Comparison of ENCODE assay signal across 8 mouse cellular contexts in the genomic region with DNA sequence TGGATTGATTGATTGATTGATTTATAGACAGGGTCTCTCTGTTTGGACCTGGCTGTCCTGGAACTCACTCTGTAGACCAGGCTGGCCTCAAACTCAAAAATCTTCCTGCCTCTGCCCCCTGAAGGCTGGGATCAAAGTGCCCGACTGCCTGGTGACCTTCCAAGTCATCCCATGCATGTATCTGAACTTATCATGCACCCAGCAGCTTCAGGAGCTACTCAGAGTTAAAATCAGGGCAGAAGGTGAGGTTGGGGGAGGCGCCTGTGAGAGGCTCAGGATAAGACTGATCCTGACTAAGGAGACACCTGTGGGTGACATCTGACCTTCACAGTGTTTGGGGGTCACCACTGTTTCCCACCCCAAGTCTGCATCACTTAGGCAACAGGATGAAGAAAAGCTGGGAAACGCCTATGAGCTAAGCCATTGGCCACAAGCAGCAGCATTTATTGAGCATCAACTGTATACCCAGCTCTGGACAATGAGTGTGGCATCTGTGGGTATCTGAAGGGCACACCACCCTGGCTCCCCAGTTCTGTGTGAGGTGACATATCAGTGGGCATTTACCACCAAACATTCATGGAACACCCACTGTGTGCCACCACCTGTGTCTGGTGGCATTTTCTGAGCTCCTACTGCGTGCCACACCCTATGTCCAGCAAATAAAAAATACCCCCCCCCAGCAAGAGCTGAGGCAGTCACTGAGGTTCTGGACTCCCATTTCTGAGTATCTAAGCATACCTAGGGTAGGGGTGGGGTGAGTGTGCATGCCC. TPM values are rescaled to one million over a fixed set of nuclear protein-coding genes. Genes with fewer than 3 reads are reported as not detected.
A peak's percentile ranks its signal among the peaks of the same experiment; 100 is the strongest.
DNase-seq lines count a peak whose midpoint lies in the region; ATAC-seq and TF ChIP-seq lines count a peak whose summit lies in the region.

No protein-coding gene starts in this region.

- no peaks in the 10 kb centered on the region for H3K36me3 ChIP-seq in midbrain, embryonic 11.5 days (ENCODE audit: control insufficient read depth, insufficient read depth, low read length)
- H3K36me3 ChIP-seq in midbrain, embryonic 15.5 days (replicated peaks): no peaks in the 10 kb centered on the region
- peaks cover 7% of the 10 kb centered on the region; the same call in 1 of the 2 replicates for H3K36me3 ChIP-seq in intestine, postnatal 0 days (ENCODE audit: control insufficient read depth, insufficient read depth)
- peaks cover 4% of the 10 kb centered on the region; the same call in 1 of the 2 replicates for H3K36me3 ChIP-seq in neural tube, embryonic 14.5 days (ENCODE audit: control insufficient read depth, insufficient read depth, low read length)
- H3K36me3 ChIP-seq in liver, embryonic 11.5 days (ENCODE audit: control insufficient read depth, insufficient read depth, low read length): no peaks in the 10 kb centered on the region

- peak; percentile 24 for DNase-seq in adrenal gland, adult 8-10 months
- no peak for DNase-seq in adrenal gland, postnatal 10 days
- DNase-seq in midbrain, embryonic 11.5 days (ENCODE audit: low spot score, missing footprints): peak; percentile 44
- DNase-seq in gastrocnemius, postnatal 25 days: peak; percentile 7
- no peak for DNase-seq in liver, embryonic 11.5 days (ENCODE audit: low spot score)

- H3K9me3 ChIP-seq in midbrain, embryonic 11.5 days (ENCODE audit: control insufficient read depth, low read length): no peaks in the 10 kb centered on the region
- no peaks in the 10 kb centered on the region for H3K9me3 ChIP-seq in midbrain, embryonic 15.5 days
- no peaks in the 10 kb centered on the region for H3K9me3 ChIP-seq in intestine, postnatal 0 days (ENCODE audit: control insufficient read depth)
- no peaks in the 10 kb centered on the region for H3K9me3 ChIP-seq in neural tube, embryonic 14.5 days (ENCODE audit: control insufficient read depth, low read length)
- no peaks in the 10 kb centered on the region for H3K9me3 ChIP-seq in liver, embryonic 11.5 days (ENCODE audit: control insufficient read depth, low read length)

- no peak overlapping the region for H3K4me2 ChIP-seq in midbrain, embryonic 11.5 days
- H3K4me2 ChIP-seq in midbrain, embryonic 15.5 days: no peak overlapping the region
- peak overlapping the region; percentile 72 for H3K4me2 ChIP-seq in intestine, postnatal 0 days (replicated peaks; ENCODE audit: low read depth)
- 0 out of 2 replicates have a peak overlapping the region, but pooled peaks have one; percentile 20 for H3K4me2 ChIP-seq in neural tube, embryonic 14.5 days (ENCODE audit: low read depth, low read length)
- no peak overlapping the region for H3K4me2 ChIP-seq in liver, embryonic 11.5 days

- whole genome bisulfite sequencing in midbrain, embryonic 11.5 days: 65% methylated on average over 4 of the region's 4 CpGs
- 76% methylated on average over 4 of the region's 4 CpGs for WGBS in midbrain, embryonic 15.5 days
- 73% methylated on average over 4 of the region's 4 CpGs for WGBS in intestine, postnatal 0 days
- whole genome bisulfite sequencing in neural tube, embryonic 14.5 days: 67% methylated on average over 4 of the region's 4 CpGs
- WGBS in liver, embryonic 11.5 days: 48% methylated on average over 4 of the region's 4 CpGs

- no peak for TF ChIP-seq CTCF in intestine, postnatal 0 days (IDR thresholded peaks at IDR 0.05; ENCODE audit: low read depth)

- H3K27me3 ChIP-seq in midbrain, embryonic 11.5 days (ENCODE audit: control insufficient read depth, insufficient read depth, low read length): peaks cover 46% of the 10 kb centered on the region
- H3K27me3 ChIP-seq in midbrain, embryonic 15.5 days (replicated peaks): peaks cover 4% of the 10 kb centered on the region
- H3K27me3 ChIP-seq in intestine, postnatal 0 days (replicated peaks; ENCODE audit: control insufficient read depth, insufficient read depth, low read length): peaks cover 19% of the 10 kb centered on the region
- H3K27me3 ChIP-seq in neural tube, embryonic 14.5 days (ENCODE audit: control insufficient read depth, insufficient read depth, low read length): peaks cover 3% of the 10 kb centered on the region; the same call in 1 of the 2 replicates
- H3K27me3 ChIP-seq in liver, embryonic 11.5 days (replicated peaks; ENCODE audit: control insufficient read depth, insufficient read depth, low read length): peaks cover 59% of the 10 kb centered on the region

- peaks cover 5% of the 10 kb centered on the region for H3K4me1 ChIP-seq in midbrain, embryonic 11.5 days (ENCODE audit: control insufficient read depth, insufficient read depth, low read length)
- peaks cover 40% of the 10 kb centered on the region for H3K4me1 ChIP-seq in midbrain, embryonic 15.5 days
- H3K4me1 ChIP-seq in intestine, postnatal 0 days (replicated peaks; ENCODE audit: control insufficient read depth, insufficient read depth, low read length): no peaks in the 10 kb centered on the region
- H3K4me1 ChIP-seq in neural tube, embryonic 14.5 days (ENCODE audit: control insufficient read depth, insufficient read depth, low read length): peaks cover 26% of the 10 kb centered on the region
- H3K4me1 ChIP-seq in liver, embryonic 11.5 days (replicated peaks; ENCODE audit: control insufficient read depth, insufficient read depth, low read length): peaks cover 15% of the 10 kb centered on the region

- H3K27ac ChIP-seq in midbrain, embryonic 11.5 days (ENCODE audit: low read depth, low read length): no peak overlapping the region
- H3K27ac ChIP-seq in midbrain, embryonic 15.5 days: no peak overlapping the region
- H3K27ac ChIP-seq in intestine, postnatal 0 days (ENCODE audit: low read depth, low read length): no peak overlapping the region
- H3K27ac ChIP-seq in neural tube, embryonic 14.5 days (ENCODE audit: low read depth, low read length): no peak overlapping the region
- H3K27ac ChIP-seq in liver, embryonic 11.5 days (ENCODE audit: low read depth, low read length): no peak overlapping the region

- ATAC-seq in midbrain, embryonic 11.5 days (ENCODE audit: low FRiP score): no peak
- ATAC-seq in midbrain, embryonic 15.5 days (replicated peaks): no peak
- no peak for ATAC-seq in intestine, postnatal 0 days
- no peak for ATAC-seq in neural tube, embryonic 14.5 days (ENCODE audit: low read depth)
- ATAC-seq in liver, embryonic 11.5 days (replicated peaks; ENCODE audit: low FRiP score): no peak

- H3K9ac ChIP-seq in midbrain, embryonic 11.5 days (ENCODE audit: low read length): no peak overlapping the region
- H3K9ac ChIP-seq in midbrain, embryonic 15.5 days: no peak overlapping the region
- H3K9ac ChIP-seq in intestine, postnatal 0 days (ENCODE audit: low read depth, low read length): no peak overlapping the region
- H3K9ac ChIP-seq in neural tube, embryonic 14.5 days (replicated peaks; ENCODE audit: low read depth, low read length): no peak overlapping the region
- H3K9ac ChIP-seq in liver, embryonic 11.5 days (ENCODE audit: low read depth, low read length): no peak overlapping the region

- H3K4me3 ChIP-seq in midbrain, embryonic 11.5 days (ENCODE audit: low read depth, low read length): no peak overlapping the region
- H3K4me3 ChIP-seq in midbrain, embryonic 15.5 days: no peak overlapping the region
- no peak overlapping the region for H3K4me3 ChIP-seq in intestine, postnatal 0 days (ENCODE audit: low read depth, low read length)
- H3K4me3 ChIP-seq in neural tube, embryonic 14.5 days (ENCODE audit: low read depth, low read length): no peak overlapping the region
- no peak overlapping the region for H3K4me3 ChIP-seq in liver, embryonic 11.5 days (ENCODE audit: low read depth, low read length)

RNA-seq across cellular contexts. Expression of a gene that starts 30.8 kb away (rescaled TPM):
- 1 to 10 TPM in 2 of 4 experiments, under 1 TPM in 2; 0.78 to 2.0 (median 0.96) TPM for total RNA-seq in adrenal gland, adult 8-10 months (2022)
- total RNA-seq in adrenal gland, postnatal 10 days (2021): 1 to 10 TPM; 1.2 to 1.6 TPM
- 2.3 and 2.7 TPM in 2 replicates for polyA plus RNA-seq in midbrain, embryonic 11.5 days (2014; fragmentation: Nextera tagmentation; extraction: Ambion mirVana)
- polyA plus RNA-seq in midbrain, embryonic 15.5 days (2015; fragmentation: Nextera tagmentation; extraction: Ambion mirVana): 1.4 and 1.6 TPM in 2 replicates
- under 1 TPM in 1 of 2 experiments, not detected in 1; 0.67 TPM for total RNA-seq in gastrocnemius, postnatal 25 days (2021)
- polyA plus RNA-seq in intestine, postnatal 0 days (2015; fragmentation: Nextera tagmentation; extraction: Ambion mirVana): 1,233 and 1,333 TPM in 2 replicates
- 1.3 and 2.0 TPM in 2 replicates for polyA plus RNA-seq in neural tube, embryonic 14.5 days (2014; fragmentation: Nextera tagmentation; extraction: Ambion mirVana)
- 3.8 and 4.5 TPM in 2 replicates for polyA plus RNA-seq in liver, embryonic 11.5 days (2014; fragmentation: Nextera tagmentation; extraction: Ambion mirVana)

RNA-seq across cellular contexts. Expression of a gene that starts 31.8 kb away (rescaled TPM):
- 100 to 1,000 TPM; 113 to 191 (median 144) TPM for total RNA-seq in adrenal gland, adult 8-10 months (2022)
- 100 to 1,000 TPM in 1 of 2 experiments, 10 to 100 TPM in 1; 99.9 to 129 TPM for total RNA-seq in adrenal gland, postnatal 10 days (2021)
- 6.6 and 6.9 TPM in 2 replicates for polyA plus RNA-seq in midbrain, embryonic 11.5 days (2014; fragmentation: Nextera tagmentation; extraction: Ambion mirVana)
- polyA plus RNA-seq in midbrain, embryonic 15.5 days (2015; fragmentation: Nextera tagmentation; extraction: Ambion mirVana): 18.1 and 22.8 TPM in 2 replicates
- 100 to 1,000 TPM; 215 to 268 TPM for total RNA-seq in gastrocnemius, postnatal 25 days (2021)
- polyA plus RNA-seq in intestine, postnatal 0 days (2015; fragmentation: Nextera tagmentation; extraction: Ambion mirVana): 29.2 and 35.1 TPM in 2 replicates
- 21.9 and 25.0 TPM in 2 replicates for polyA plus RNA-seq in neural tube, embryonic 14.5 days (2014; fragmentation: Nextera tagmentation; extraction: Ambion mirVana)
- 15.4 and 21.4 TPM in 2 replicates for polyA plus RNA-seq in liver, embryonic 11.5 days (2014; fragmentation: Nextera tagmentation; extraction: Ambion mirVana)

RNA-seq across cellular contexts. Expression of a gene that starts 34.9 kb away (rescaled TPM):
- 1 to 10 TPM; 2.0 to 4.2 (median 2.6) TPM for total RNA-seq in adrenal gland, adult 8-10 months (2022)
- total RNA-seq in adrenal gland, postnatal 10 days (2021): 1 to 10 TPM in 1 of 2 experiments, under 1 TPM in 1; 0.45 to 1.9 TPM
- polyA plus RNA-seq in midbrain, embryonic 11.5 days (2014; fragmentation: Nextera tagmentation; extraction: Ambion mirVana): 0.20 and 0.47 TPM in 2 replicates
- 2.7 and 3.3 TPM in 2 replicates for polyA plus RNA-seq in midbrain, embryonic 15.5 days (2015; fragmentation: Nextera tagmentation; extraction: Ambion mirVana)
- total RNA-seq in gastrocnemius, postnatal 25 days (2021): under 1 TPM in 1 of 2 experiments, not detected in 1; 0.59 TPM
- 0.31 TPM in 1 of 2 replicates, not detected in the other for polyA plus RNA-seq in intestine, postnatal 0 days (2015; fragmentation: Nextera tagmentation; extraction: Ambion mirVana)
- polyA plus RNA-seq in neural tube, embryonic 14.5 days (2014; fragmentation: Nextera tagmentation; extraction: Ambion mirVana): 2.0 and 4.4 TPM in 2 replicates
- polyA plus RNA-seq in liver, embryonic 11.5 days (2014; fragmentation: Nextera tagmentation; extraction: Ambion mirVana): 0.62 and 0.67 TPM in 2 replicates

RNA-seq across cellular contexts. Expression of a gene that starts 39.4 kb away (rescaled TPM):
- 1 to 10 TPM in 2 of 4 experiments, under 1 TPM in 2; 0.65 to 2.9 (median 1.0) TPM for total RNA-seq in adrenal gland, adult 8-10 months (2022)
- total RNA-seq in adrenal gland, postnatal 10 days (2021): 1 to 10 TPM; 1.1 to 1.6 TPM
- polyA plus RNA-seq in midbrain, embryonic 11.5 days (2014; fragmentation: Nextera tagmentation; extraction: Ambion mirVana): 2.7 and 2.9 TPM in 2 replicates
- 8.4 and 9.3 TPM in 2 replicates for polyA plus RNA-seq in midbrain, embryonic 15.5 days (2015; fragmentation: Nextera tagmentation; extraction: Ambion mirVana)
- 1 to 10 TPM in 1 of 2 experiments, under 1 TPM in 1; 0.78 to 1.0 TPM for total RNA-seq in gastrocnemius, postnatal 25 days (2021)
- polyA plus RNA-seq in intestine, postnatal 0 days (2015; fragmentation: Nextera tagmentation; extraction: Ambion mirVana): 0.76 and 1.1 TPM in 2 replicates
- polyA plus RNA-seq in neural tube, embryonic 14.5 days (2014; fragmentation: Nextera tagmentation; extraction: Ambion mirVana): 4.3 and 6.3 TPM in 2 replicates
- polyA plus RNA-seq in liver, embryonic 11.5 days (2014; fragmentation: Nextera tagmentation; extraction: Ambion mirVana): 1.3 and 1.9 TPM in 2 replicates

RNA-seq across cellular contexts. Expression of a gene that starts 39.4 kb away (rescaled TPM):
- total RNA-seq in adrenal gland, adult 8-10 months (2022): 10 to 100 TPM; 49.8 to 60.2 (median 55.0) TPM
- total RNA-seq in adrenal gland, postnatal 10 days (2021): 10 to 100 TPM; 52.8 to 54.2 TPM
- polyA plus RNA-seq in midbrain, embryonic 11.5 days (2014; fragmentation: Nextera tagmentation; extraction: Ambion mirVana): 43.3 and 53.7 TPM in 2 replicates
- polyA plus RNA-seq in midbrain, embryonic 15.5 days (2015; fragmentation: Nextera tagmentation; extraction: Ambion mirVana): 90.4 and 92.6 TPM in 2 replicates
- 10 to 100 TPM; 41.1 to 41.2 TPM for total RNA-seq in gastrocnemius, postnatal 25 days (2021)
- polyA plus RNA-seq in intestine, postnatal 0 days (2015; fragmentation: Nextera tagmentation; extraction: Ambion mirVana): 54.0 and 59.4 TPM in 2 replicates
- polyA plus RNA-seq in neural tube, embryonic 14.5 days (2014; fragmentation: Nextera tagmentation; extraction: Ambion mirVana): 61.0 and 68.0 TPM in 2 replicates
- polyA plus RNA-seq in liver, embryonic 11.5 days (2014; fragmentation: Nextera tagmentation; extraction: Ambion mirVana): 97.4 and 99.3 TPM in 2 replicates

Comparison
In these comparisons a context has a peak if more than half of its experiments do, and no peak if none do; other contexts are left out.
1. DNase-seq: peak in adrenal gland, adult 8-10 months (single experiment), midbrain, embryonic 11.5 days (single experiment) and gastrocnemius, postnatal 25 days (single experiment); none in adrenal gland, postnatal 10 days (single experiment) and liver, embryonic 11.5 days (single experiment).
2. H3K4me2 ChIP-seq: peak in intestine, postnatal 0 days (single experiment) and neural tube, embryonic 14.5 days (single experiment); none in midbrain, embryonic 11.5 days (single experiment), midbrain, embryonic 15.5 days (single experiment) and liver, embryonic 11.5 days (single experiment).
3. RNA of a gene that starts 30.8 kb away (polyA plus RNA-seq): 1,233 to 1,333 TPM in intestine, postnatal 0 days; 3.8 to 4.5 TPM in liver, embryonic 11.5 days, 2.3 to 2.7 TPM in midbrain, embryonic 11.5 days, 1.3 to 2.0 TPM in neural tube, embryonic 14.5 days and 1.4 to 1.6 TPM in midbrain, embryonic 15.5 days; every median in the first group is over 100 times any median in the second.